Mouse (Mus musculus) spleen, adult 2 months (tissue): Measurements from ENCODE around the gene Prdm9.
"Not testable (repeated sequence)": the region's sequence is repeated elsewhere in the genome, so short reads cannot be mapped to it uniquely, and the experiment has no call there.

Experiments used
- CTCF ChIP-seq: fragments of 200-500 bp; IDR thresholded peaks from 2 replicates; pipeline ENCODE4 v1.5.1; 2011; ENCODE audit warnings: mild to moderate bottlenecking, inconsistent platforms; ENCODE audit not compliant: insufficient read depth, insufficient read length, insufficient replicate concordance; ENCODE audit errors: extremely low read depth
- POLR2A ChIP-seq: fragments of 200-500 bp; IDR thresholded peaks from 2 replicates; pipeline ENCODE4 v1.6.1; 2011; ENCODE audit warnings: low read depth, low read length, inconsistent platforms

DNA sequence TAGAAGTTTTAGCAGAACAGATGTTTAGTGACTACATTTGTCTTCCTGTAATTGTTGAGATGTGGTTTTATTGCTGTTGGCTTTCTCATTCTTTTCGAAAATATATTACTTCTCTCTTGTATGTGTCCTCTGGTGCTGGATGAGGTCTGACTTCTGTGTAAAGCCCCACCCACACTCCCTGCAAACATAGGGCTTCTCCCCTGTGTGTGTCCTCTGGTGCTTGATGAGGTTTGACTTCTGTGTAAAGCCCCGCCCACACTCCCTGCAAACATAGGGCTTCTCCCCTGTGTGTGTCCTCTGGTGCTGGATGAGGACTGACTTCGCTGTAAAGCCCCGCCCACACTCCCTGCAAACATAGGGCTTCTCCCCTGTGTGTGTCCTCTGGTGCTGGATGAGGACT is 20.3 kb downstream of the Prdm9 start:
- TF ChIP-seq CTCF, POLR2A: not testable (repeated sequence)
